Mouse (Mus musculus) ES-E14 (cell line): ENCODE results near the gene 1700067K01Rik.

ENCODE experiments used
- HCFC1 ChIP-seq: IDR thresholded peaks from 2 replicates; pipeline ENCODE4 v1.6.1; 2012; ENCODE audit warnings: low read length, inconsistent platforms, borderline replicate concordance; ENCODE audit not compliant: insufficient read depth
- ZC3H11A ChIP-seq: IDR thresholded peaks from 2 replicates; pipeline ENCODE4 v1.6.1; 2012; ENCODE audit warnings: low read depth, mild to moderate bottlenecking, inconsistent platforms, low read length, borderline replicate concordance

DNA sequence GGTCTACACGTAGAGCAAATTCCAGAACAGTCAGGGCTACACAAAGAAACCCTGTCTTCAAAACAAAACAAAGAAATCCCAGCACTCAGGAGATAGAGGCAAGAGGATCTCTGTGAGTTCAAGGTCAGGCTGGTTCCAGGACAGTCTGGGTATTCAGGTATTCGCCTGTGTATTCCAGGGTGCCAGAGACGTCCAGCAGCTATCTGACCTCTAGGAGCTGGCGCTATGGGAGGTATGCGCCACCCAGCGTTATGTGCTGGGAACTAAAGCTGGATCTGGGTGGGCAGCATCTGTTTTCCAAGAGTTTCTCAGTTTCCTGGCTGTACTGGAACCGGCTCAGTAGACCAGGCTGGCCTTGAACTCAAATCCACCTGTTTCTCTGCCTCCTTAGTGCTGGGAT lies 7.1 kb downstream of the 1700067K01Rik start:
- no peak for TF ChIP-seq ZC3H11A
- no peak for TF ChIP-seq HCFC1
